Mouse (Mus musculus) granulocyte monocyte progenitor cell, adult 5-6 weeks (primary cell): ENCODE results near the gene Aff3. TPM values are rescaled to one million over a fixed set of nuclear protein-coding genes. Genes with fewer than 3 reads are reported as not detected.
A peak's percentile ranks its signal among the peaks of the same experiment; 100 is the strongest.

Experiments used
- ATAC-seq: replicated peaks from 2 replicates; pipeline ENCODE4 v1.8.0; 2016; ENCODE audit warnings: mild to moderate bottlenecking, moderate TSS enrichment, inconsistent platforms; ENCODE audit not compliant: poor library complexity, severe bottlenecking
- total RNA-seq, 2 experiments: library from RNA; stranded (forward) in 1 of 2; stranded (reverse) in 1 of 2; fragments of 200-712, 200-1000 nt in 1 of 2; fragments of >200 nt in 1 of 2; fragmentation: Nextera tagmentation in 1 of 2; gene quantifications; 2 replicates each; pipeline ENCODE4 v1.2.3; 2014 to 2017

Gene Aff3
- total RNA-seq, 2 experiments from 2014 or later, result 19.1 to 31.5 TPM

DNA sequence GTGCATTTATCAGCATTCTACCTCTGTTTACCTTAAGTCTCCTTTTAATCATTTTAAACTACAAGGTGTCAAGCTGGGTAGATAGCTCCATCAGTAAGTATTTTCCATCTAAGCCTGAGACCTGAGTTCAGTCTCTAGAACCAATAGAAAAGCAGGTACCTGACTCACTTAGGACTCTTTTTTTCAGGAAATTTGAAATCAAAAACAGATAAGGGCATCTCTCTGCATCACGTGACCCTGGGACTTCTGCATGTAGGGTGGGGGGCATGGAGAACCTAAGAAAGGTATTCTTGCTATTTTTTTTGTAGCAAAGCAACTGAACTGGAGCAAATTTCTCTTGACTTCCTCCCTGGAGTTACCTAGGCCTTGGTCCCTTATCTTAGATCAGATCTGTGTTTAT lies 523.4 kb downstream of the Aff3 start:
- ATAC-seq, result no peak

DNA sequence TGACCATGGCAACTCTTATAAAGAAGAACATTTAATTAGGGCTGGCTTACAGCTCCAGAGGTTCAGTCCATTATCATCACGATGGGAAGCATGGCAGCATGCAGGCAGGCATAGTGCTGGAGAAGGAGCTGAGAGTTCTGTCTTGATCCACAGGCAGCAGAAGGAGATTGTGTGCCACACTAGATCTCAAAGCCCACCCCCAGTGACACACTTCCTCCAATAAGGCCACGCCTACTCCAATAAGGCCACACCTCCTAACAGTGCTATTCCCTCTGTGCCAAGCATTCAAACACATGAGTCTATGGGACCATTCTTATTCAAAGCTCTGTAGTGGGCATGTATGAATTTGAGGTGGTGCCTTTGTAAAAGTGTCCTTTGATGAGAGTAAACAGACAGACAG lies 523.8 kb downstream of the Aff3 start:
- no peak for ATAC-seq

DNA sequence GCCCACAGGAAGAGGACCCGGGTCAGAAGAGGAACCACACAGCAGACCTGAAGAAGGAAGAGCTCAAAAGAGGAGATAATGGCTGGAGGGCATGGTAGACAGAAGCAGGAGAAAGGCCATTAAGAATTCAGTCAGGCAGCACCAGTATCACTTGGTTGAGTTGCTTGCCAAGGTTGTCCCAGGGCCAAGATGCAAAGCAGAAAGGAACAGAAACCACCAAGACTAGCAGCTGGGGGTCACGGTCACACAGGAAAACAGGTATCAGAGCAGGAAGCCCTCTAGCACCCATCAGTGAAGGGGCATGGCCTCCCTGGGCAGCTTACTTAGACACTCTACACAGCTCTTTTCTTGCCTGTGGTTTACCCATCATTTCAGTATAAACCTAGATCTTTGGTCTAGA lies 525.4 kb downstream of the Aff3 start:
- peak; percentile 48 for ATAC-seq

DNA sequence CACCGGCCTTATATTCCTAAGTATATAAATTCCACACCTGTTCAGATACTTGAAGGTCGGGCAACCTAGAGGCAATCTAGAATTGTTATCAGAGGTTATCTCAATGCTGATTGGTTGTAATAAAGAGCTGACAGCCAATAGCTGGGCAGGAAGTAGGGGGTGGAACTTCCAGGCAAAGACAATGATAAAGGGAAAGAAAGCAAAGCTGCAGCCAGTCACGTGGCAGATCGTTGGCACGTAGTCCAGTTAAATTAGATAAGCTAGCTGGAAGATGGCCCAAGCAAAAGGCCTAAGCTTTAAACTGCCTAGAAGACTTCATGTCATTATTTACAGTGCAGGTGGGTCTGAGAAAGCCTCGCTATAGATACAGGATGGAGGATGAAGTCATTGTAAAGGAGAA lies 531.8 kb downstream of the Aff3 start:
- ATAC-seq, result no peak

DNA sequence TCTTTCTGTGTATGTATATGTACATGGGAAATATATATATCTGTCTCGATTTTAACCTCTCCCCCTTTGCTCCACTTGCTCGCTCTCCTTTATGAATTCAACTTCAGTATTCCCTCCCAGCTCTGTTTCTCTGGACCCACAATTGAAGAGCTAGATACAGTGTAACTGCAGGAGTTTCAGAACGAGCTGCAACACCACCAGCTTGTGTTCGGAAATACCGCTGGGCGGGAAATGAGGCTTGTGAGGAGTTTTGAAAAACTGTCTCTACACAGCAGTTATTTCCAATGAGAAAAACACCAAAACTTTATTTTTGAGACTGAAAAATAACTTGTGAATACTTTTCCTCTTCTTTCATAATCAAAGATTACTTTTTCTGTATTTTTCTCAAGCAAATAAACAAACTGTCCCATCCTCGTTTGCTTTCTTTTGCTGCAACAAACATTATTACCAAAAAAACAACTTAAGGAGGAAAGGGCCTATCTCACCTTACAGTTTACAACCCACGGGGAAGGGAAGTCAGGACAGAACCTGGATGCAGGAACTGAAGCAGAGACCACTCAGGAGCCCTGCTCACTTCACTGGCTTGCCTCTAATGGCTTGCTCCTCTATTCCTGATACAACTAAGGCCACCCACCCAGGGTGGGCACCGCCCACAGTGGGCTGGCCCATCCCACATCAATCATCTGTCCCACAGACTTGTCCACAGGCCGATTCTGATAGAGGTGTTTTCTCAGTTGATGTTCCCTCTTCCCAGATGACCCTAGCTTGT lies 533.9 kb downstream of the Aff3 start:
- peak; percentile 34 for ATAC-seq

DNA sequence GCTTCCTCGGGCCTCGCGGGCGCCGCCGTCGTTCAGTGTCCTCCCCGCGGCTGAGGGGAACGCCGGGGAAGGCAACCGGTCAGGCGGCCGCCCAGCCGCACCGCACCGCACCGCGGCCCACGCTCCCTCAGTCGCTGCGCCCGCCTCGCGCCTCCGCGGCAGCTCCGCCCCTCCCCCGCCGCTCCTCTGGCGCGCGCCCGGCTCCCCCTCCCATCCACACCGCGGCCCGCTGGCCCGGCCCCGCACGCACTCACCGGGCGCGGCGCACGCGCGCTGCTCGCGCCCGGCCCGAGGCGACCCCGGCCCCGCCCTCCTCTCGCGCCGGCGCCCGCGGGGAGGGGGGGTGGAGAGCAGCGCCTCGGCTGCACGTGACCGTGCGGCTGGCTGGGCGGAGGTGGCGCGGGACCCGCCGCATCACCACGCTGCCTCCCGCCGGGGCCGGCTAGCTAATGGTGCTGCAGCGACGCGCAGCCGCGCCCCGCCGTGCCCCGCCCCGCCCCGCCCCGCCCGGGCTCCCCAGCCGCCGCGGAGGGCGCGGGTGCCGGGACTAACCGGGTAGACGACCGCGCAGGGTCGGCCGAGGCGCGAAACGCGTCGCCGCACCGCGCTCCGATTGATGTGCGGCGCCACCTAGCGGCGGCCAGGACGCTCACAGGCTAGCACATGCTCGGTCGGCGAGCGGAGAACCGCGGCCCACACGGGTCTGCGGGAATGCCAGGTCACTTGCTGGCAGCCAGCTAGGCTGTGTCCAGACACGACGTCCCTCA lies 535.1 kb downstream of the Aff3 start, which contains the start of gene Rev1:
Gene Rev1 (minus strand): TSS at position 301 of the 767 bp plus-strand sequence.
- peak; percentile 86 for ATAC-seq

DNA sequence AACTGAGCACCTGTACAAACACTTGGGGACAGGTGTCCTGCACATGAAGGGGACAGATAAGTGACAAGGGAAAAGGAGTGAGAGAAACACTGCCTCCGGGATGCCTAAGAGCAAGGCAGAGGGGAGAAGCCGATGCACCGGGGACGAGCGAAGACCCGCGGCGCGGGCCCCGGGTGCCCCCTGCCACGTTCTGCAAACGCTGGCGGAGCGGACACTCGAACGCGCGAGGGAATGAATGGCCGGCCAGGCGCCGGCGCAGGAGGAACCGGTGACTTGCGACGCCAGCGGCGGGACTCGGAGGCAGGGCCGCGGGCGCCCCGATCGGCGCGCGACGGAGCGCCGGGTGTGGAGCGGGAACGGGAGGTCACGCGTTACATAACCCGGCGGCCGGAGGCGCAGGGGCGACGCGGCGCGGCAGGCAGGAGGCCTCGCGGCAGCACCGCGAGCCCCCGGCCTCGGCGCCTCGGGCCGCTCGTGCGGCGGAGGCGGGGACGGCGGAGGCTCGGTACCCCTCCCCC lies 535.8 kb downstream of the Aff3 start:
- ATAC-seq, result peak; percentile 43

Other genes starting within 250 kb of the Aff3 start
- not detected in 2 replicates for gene Lonrf2, start 171.8 kb upstream of the Aff3 start, total RNA-seq (2014; fragmentation: Nextera tagmentation)
- 0.31 TPM in 1 of 2 replicates, not detected in the other for gene Lonrf2, start 171.8 kb upstream of the Aff3 start, total RNA-seq (2017)
- gene Chst10, start 233.2 kb upstream of the Aff3 start, total RNA-seq (2014; fragmentation: Nextera tagmentation), result 0.30 TPM in 1 of 2 replicates, not detected in the other
- 0.05 and 0.39 TPM in 2 replicates for gene Chst10, start 233.2 kb upstream of the Aff3 start, total RNA-seq (2017)